Mouse (Mus musculus): Measurements from ENCODE around the gene Sertad2. TPM values are rescaled to one million over a fixed set of nuclear protein-coding genes. Genes with fewer than 3 reads are reported as not detected.

The Sertad2 gene
- polyA plus RNA-seq, 1 experiment: 22.1 TPM

DNA sequence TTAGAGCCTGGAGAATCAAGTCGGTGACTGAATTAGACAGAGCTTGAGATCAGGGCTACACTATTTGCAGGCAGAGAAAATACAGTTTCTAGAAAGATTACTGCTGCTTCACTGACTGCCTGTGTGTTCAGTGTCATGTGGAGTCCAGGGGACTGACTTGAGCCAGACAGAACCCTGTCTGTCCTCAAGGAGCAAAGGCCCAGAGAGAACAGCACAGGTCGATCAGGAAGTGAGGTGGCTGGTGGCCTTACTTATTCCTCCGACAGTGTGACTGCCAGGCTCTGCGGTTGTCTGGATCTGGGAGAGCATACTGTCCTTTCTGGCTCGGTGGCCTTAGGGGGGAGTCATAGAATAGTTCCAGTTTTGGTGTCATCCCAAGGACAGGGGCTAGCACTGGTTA is 137.7 kb downstream of the Sertad2 start:
- no peak for DNase-seq (ENCODE audit: low read depth)

DNA sequence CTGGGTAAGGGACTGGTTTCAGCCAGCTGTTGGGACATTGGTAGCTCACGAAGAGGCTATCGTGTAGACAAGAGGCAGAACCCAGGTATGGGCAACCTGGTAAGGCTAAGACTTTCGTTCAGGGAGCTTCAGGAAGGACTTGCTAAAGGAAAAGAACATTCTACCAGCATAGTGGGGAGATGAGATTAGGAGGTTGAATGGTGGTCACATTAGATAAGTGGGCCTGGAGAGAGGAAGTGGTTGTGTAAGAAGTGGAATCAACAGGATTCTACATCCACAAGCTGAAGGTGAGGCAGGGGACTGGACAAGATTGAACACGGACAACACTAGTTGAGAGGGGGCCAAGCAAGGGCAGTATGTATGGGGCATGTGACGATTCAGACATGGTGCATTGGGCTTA is 138.6 kb downstream of the Sertad2 start:
- no peak for DNase-seq (ENCODE audit: low read depth)

DNA sequence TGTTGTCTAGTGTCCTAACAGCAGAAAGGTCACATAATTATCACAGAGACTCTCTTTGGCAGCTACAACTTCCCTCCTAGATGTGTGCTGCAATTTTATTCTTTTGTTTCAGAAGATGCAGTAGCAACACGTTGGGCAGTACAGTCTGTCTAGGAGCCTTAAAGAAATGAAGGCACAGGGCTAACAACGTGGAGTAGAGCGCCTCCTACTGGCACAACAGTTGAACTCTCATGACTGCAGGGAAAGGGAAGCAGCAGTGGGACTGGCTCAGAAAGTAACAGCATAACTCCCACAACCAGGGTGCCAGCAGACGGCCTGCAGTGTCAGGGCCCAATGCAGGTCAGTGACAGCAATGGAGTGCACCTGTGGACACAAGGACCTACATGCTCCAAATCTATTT is 147.9 kb downstream of the Sertad2 start:
- no peak for DNase-seq (ENCODE audit: low read depth)

Other genes with a start within 250 kb of the Sertad2 start
- 5.2 and 7.1 TPM in 2 replicates for gene Slc1a4, start 210.5 kb upstream of the Sertad2 start, polyA plus RNA-seq (2012; rRNA removed)
- 41.5 and 44.8 TPM in 2 replicates for gene Aftph, start 198.3 kb downstream of the Sertad2 start, polyA plus RNA-seq (2012; rRNA removed)

All from gonadal fat pad, adult 2 months (tissue).